Mouse (Mus musculus): ENCODE results near the gene Rps6ka1. TPM values are rescaled to one million over a fixed set of nuclear protein-coding genes. Genes with fewer than 3 reads are reported as not detected.

The Rps6ka1 gene
- 14.4 and 14.7 TPM in 2 replicates for polyA plus RNA-seq (2012; rRNA removed)

DNA sequence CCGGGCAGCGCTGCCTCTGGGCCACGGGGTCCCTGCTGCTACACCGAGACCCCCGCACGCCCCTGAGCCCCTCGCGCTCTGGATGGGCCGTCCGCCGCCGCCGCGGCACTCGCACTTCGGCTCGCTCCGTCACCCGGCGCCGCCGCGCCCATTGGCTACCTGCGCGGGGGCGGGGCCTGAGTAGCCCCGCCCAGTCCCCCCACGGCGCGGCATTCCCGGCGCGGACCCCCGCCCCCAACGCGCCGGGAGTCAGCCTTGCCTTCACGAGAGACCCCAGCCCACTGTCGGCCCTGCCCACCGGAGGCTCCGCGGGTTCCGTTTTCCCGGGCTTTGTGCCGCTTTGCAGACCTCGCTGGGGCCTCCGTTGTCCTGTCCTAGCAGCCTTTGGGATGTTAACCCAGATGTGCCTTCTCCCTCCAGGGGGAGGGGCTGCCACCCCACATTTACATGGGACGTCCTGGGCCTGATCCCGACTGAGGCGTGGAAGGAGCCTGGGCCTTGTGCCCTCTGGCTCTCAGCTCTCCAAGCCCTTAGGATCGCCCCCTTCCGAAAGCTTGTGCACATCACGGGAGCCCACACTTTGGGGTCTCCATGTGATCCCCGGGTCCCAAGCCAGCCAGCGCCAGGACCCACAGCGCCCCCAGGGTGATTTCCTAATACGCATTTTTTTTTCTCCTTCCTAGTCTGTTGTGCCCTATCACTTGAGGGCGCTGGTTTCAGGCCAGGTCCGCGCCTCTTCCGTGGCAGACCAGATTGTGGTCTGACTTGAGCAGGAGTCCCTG is at the start of gene Rps6ka1:
Gene Rps6ka1, minus strand, starts transcription at position 126 of the 782 bp plus-strand sequence.

Other genes with a start within 250 kb of the Rps6ka1 start
- 30.1 and 35.9 TPM in 2 replicates for gene Zdhhc18, start 237.6 kb downstream of the Rps6ka1 start, polyA plus RNA-seq (2012; rRNA removed)
- gene Pigv, start 215.2 kb downstream of the Rps6ka1 start, polyA plus RNA-seq (2012; rRNA removed) = 11.5 TPM in 2 replicates
- 53.4 and 60.1 TPM in 2 replicates for gene Arid1a, start 131.0 kb downstream of the Rps6ka1 start, polyA plus RNA-seq (2012; rRNA removed)
- gene Hmgn2, start 80.9 kb upstream of the Rps6ka1 start, polyA plus RNA-seq (2012; rRNA removed) = 429 and 457 TPM in 2 replicates
- 50.9 and 52.2 TPM in 2 replicates for gene Dhdds, start 113.1 kb upstream of the Rps6ka1 start, polyA plus RNA-seq (2012; rRNA removed)
- 0.17 and 0.21 TPM in 2 replicates for gene Lin28a, start 131.0 kb upstream of the Rps6ka1 start, polyA plus RNA-seq (2012; rRNA removed)
- not detected in 2 replicates for gene Zfp683, start 166.0 kb upstream of the Rps6ka1 start, polyA plus RNA-seq (2012; rRNA removed)
- 5.2 and 5.3 TPM in 2 replicates for gene Crybg2, start 173.0 kb upstream of the Rps6ka1 start, polyA plus RNA-seq (2012; rRNA removed)
- gene Cd52, start 207.3 kb upstream of the Rps6ka1 start, polyA plus RNA-seq (2012; rRNA removed) = 1.4 TPM in 2 replicates
- 25.0 and 26.3 TPM in 2 replicates for gene Ubxn11, start 214.8 kb upstream of the Rps6ka1 start, polyA plus RNA-seq (2012; rRNA removed)
- gene Sh3bgrl3, start 241.0 kb upstream of the Rps6ka1 start, polyA plus RNA-seq (2012; rRNA removed) = 303 and 333 TPM in 2 replicates